Comparison of ENCODE assay signal across 12 mouse cellular contexts in the genomic region with DNA sequence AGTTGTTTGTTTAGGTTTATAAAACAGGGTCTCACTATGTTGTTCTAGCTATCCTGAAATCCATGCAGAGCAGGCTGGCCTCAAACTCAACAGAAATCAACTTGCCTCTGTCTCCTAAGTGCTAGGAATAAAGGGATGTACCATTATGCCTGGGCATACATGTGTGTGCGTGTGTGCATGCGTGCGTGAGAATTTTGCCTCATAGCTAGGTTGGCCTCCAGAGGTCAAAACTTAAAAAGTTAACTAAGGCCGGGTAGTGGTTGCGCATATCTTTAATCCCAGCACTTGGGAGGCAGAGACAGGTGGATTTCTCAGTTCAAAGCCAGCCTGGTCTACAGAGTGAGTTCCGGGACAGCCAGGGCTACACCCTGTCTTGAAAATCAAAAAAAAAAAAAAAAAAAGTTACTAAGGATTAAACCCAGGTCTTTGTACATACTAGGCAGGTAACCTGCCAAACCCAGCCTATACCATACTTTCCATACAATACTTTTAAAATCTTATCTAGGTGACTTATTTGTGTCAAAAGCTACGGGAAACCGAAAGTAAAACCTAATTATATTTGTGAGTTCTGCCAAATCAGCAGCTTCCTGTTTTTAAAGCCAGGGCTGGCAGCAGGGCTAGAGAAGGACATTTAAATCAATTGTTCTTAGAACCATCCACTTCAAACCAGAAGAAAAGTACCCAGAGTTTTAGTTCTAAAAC. TPM values are rescaled to one million over a fixed set of nuclear protein-coding genes. Genes with fewer than 3 reads are reported as not detected.
DNase-seq lines count a peak whose midpoint lies in the region; ATAC-seq and TF ChIP-seq lines count a peak whose summit lies in the region.
"Had no signal": no experiment of that assay in that cellular context is flagged by ENCODE, and none has a peak within 500 bp of the region (broad histone marks: within the 10 kb centered on the region; RNA-seq: fewer than 3 reads in every experiment).

No protein-coding gene starts in this region.

- H3K27me3 ChIP-seq in heart, adult 2 months (ENCODE audit: control insufficient read depth, insufficient read depth, low read length), result no peaks in the 10 kb centered on the region
- H3K27me3 ChIP-seq in heart, embryonic 12.5 days (replicated peaks), result no peaks in the 10 kb centered on the region
- H3K27me3 ChIP-seq in heart, postnatal 0 days (ENCODE audit: control insufficient read depth, insufficient read depth, low read length), result no peaks in the 10 kb centered on the region
- no peaks in the 10 kb centered on the region for H3K27me3 ChIP-seq in lung, embryonic 15.5 days
- no peaks in the 10 kb centered on the region for H3K27me3 ChIP-seq in limb, embryonic 10.5 days (ENCODE audit: low read depth, poor library complexity, severe bottlenecking)
- H3K27me3 ChIP-seq: limb, embryonic 12.5 days; Patski had no signal

- H3K9me3 ChIP-seq in heart, embryonic 12.5 days (replicated peaks), result no peaks in the 10 kb centered on the region
- no peaks in the 10 kb centered on the region for H3K9me3 ChIP-seq in heart, postnatal 0 days (replicated peaks; ENCODE audit: control insufficient read depth, low read length)
- no peaks in the 10 kb centered on the region for H3K9me3 ChIP-seq in lung, embryonic 15.5 days
- H3K9me3 ChIP-seq in limb, embryonic 10.5 days (replicated peaks), result no peaks in the 10 kb centered on the region
- H3K9me3 ChIP-seq: limb, embryonic 12.5 days had no signal

- no peak for ATAC-seq in heart, embryonic 12.5 days (ENCODE audit: insufficient number of reproducible peaks, low FRiP score)
- ATAC-seq in heart, postnatal 0 days (ENCODE audit: insufficient read depth, low read depth), result no peak
- ATAC-seq in lung, embryonic 15.5 days (ENCODE audit: borderline replicate concordance, extremely low read depth, low FRiP score, low TSS enrichment), result no peak
- ATAC-seq: Patski had no signal

- intact Hi-C loops in heart, adult 2 months (cut with DNase I), result no loop called here
- intact Hi-C loops in left cerebral cortex, postnatal 10 days (cut with DNase I), result loop anchor here (10.0 kb wide), 1 partner anchor 444 kb away; a partner anchor contains a TSS

- H3K27ac ChIP-seq in heart, adult 2 months, result peak overlapping the region; percentile 83
- no peak overlapping the region for H3K27ac ChIP-seq in heart, embryonic 12.5 days (ENCODE audit: poor library complexity, severe bottlenecking)
- peak overlapping the region; percentile 35; the same call in 1 of the 2 replicates for H3K27ac ChIP-seq in heart, postnatal 0 days (ENCODE audit: low read depth)
- peak overlapping the region; percentile 34; the same call in 1 of the 2 replicates for H3K27ac ChIP-seq in lung, embryonic 15.5 days
- no peak overlapping the region for H3K27ac ChIP-seq in limb, embryonic 10.5 days
- H3K27ac ChIP-seq: limb, embryonic 12.5 days had no signal

- DNase-seq in heart, adult 2 months, result peak; percentile 34 to 36
- peak; percentile 75 for DNase-seq in CD4-positive, CD25-positive, alpha-beta regulatory T cell, adult 2 months (ENCODE audit: low read depth, low spot score)
- DNase-seq in heart, postnatal 0 days (ENCODE audit: low spot score), result peak; percentile 25
- DNase-seq in left cerebral cortex, postnatal 10 days (ENCODE audit: extremely low spot score in 1 of 2, low spot score in 2 of 2), result no peak
- DNase-seq in limb, embryonic 10.5 days (ENCODE audit: low spot score), result no peak
- DNase-seq in ovary, postnatal 14 days (ENCODE audit: low spot score), result no peak

- no peak for TF ChIP-seq CTCF in heart, adult 2 months (IDR thresholded peaks at IDR 0.05)
- no peak for TF ChIP-seq CTCF in heart, postnatal 0 days (IDR thresholded peaks at IDR 0.05; ENCODE audit: low read depth)

- WGBS in heart, adult 2 months, result 55% methylated on average over 8 of the region's 8 CpGs
- WGBS in heart, embryonic 12.5 days, result 81% methylated on average over 8 of the region's 8 CpGs
- WGBS in heart, postnatal 0 days, result 77% methylated on average over 8 of the region's 8 CpGs
- WGBS in lung, embryonic 15.5 days, result 75% methylated on average over 8 of the region's 8 CpGs
- WGBS in limb, embryonic 10.5 days, result 88% methylated on average over 8 of the region's 8 CpGs

- peaks cover 8% of the 10 kb centered on the region for H3K4me1 ChIP-seq in heart, adult 2 months (ENCODE audit: control insufficient read depth, insufficient read depth, low read length)
- H3K4me1 ChIP-seq in heart, embryonic 12.5 days (replicated peaks), result peaks cover 10% of the 10 kb centered on the region; the same call in 1 of the 2 replicates
- 0 out of 2 replicates have a peak, but pooled peaks cover 4% of the 10 kb centered on the region for H3K4me1 ChIP-seq in heart, postnatal 0 days (ENCODE audit: control insufficient read depth, insufficient read depth)
- peaks cover 27% of the 10 kb centered on the region for H3K4me1 ChIP-seq in lung, embryonic 15.5 days
- peaks cover 16% of the 10 kb centered on the region for H3K4me1 ChIP-seq in limb, embryonic 10.5 days

- no peak for TF ChIP-seq EP300 in heart, adult 2 months (IDR thresholded peaks at IDR 0.05; ENCODE audit: insufficient read depth, low read depth, low read length)
- no peak for TF ChIP-seq EP300 in heart, postnatal 0 days (IDR thresholded peaks at IDR 0.05; ENCODE audit: low read depth)

- H3K4me3 ChIP-seq in heart, adult 2 months, result peak overlapping the region; percentile 31
- H3K4me3 ChIP-seq in heart, embryonic 12.5 days, result no peak overlapping the region
- no peak overlapping the region for H3K4me3 ChIP-seq in heart, postnatal 0 days (ENCODE audit: low read depth, low read length)
- no peak overlapping the region for H3K4me3 ChIP-seq in lung, embryonic 15.5 days
- no peak overlapping the region for H3K4me3 ChIP-seq in limb, embryonic 10.5 days
- H3K4me3 ChIP-seq: limb, embryonic 12.5 days had no signal

- H3K36me3 ChIP-seq in heart, adult 2 months (ENCODE audit: control insufficient read depth, insufficient read depth, low read length), result peaks cover 10% of the 10 kb centered on the region
- peaks cover 10% of the 10 kb centered on the region for H3K36me3 ChIP-seq in heart, embryonic 12.5 days
- H3K36me3 ChIP-seq in heart, postnatal 0 days (replicated peaks; ENCODE audit: control insufficient read depth, insufficient read depth, low read length), result peaks cover 19% of the 10 kb centered on the region
- 0 out of 2 replicates have a peak, but pooled peaks cover 7% of the 10 kb centered on the region for H3K36me3 ChIP-seq in lung, embryonic 15.5 days
- peaks cover 16% of the 10 kb centered on the region for H3K36me3 ChIP-seq in limb, embryonic 10.5 days

- TF ChIP-seq POLR2A in heart, adult 2 months (IDR thresholded peaks at IDR 0.05; ENCODE audit: insufficient read depth, low read depth, low read length), result no peak

- H3K9ac ChIP-seq in heart, adult 2 months (ENCODE audit: low read depth, low read length), result no peak overlapping the region
- H3K9ac ChIP-seq in heart, embryonic 12.5 days, result no peak overlapping the region
- no peak overlapping the region for H3K9ac ChIP-seq in heart, postnatal 0 days (replicated peaks; ENCODE audit: low read depth, low read length)
- no peak overlapping the region for H3K9ac ChIP-seq in lung, embryonic 15.5 days
- H3K9ac ChIP-seq: limb, embryonic 12.5 days had no signal

- no peak overlapping the region for H3K4me2 ChIP-seq in heart, embryonic 12.5 days
- peak overlapping the region; percentile 18; the same call in 1 of the 2 replicates for H3K4me2 ChIP-seq in heart, postnatal 0 days (ENCODE audit: low read depth, low read length)
- no peak overlapping the region for H3K4me2 ChIP-seq in lung, embryonic 15.5 days
- H3K4me2 ChIP-seq: limb, embryonic 12.5 days had no signal

- H3K79me2 ChIP-seq in heart, adult 2 months (replicated peaks; ENCODE audit: control insufficient read depth, insufficient read depth, low read length), result no peaks in the 10 kb centered on the region

RNA-seq across cellular contexts. Expression of a gene that starts 4.1 kb away (rescaled TPM):
- 10 to 100 TPM; 22.7 to 23.8 TPM for total RNA-seq in heart, adult 2 months (2021)
- 19.8 and 22.7 TPM in 2 replicates for polyA plus RNA-seq in heart, adult 2 months (2012; rRNA removed)
- 17.2 and 18.0 TPM in 2 replicates for polyA plus RNA-seq in heart, embryonic 12.5 days (2016; fragmentation: Nextera tagmentation; extraction: Ambion mirVana)
- total RNA-seq in heart, postnatal 0 days (2014; rRNA removed; ENCODE audit: low replicate concordance), result 9.0 and 22.6 TPM in 2 replicates
- polyA plus RNA-seq in heart, postnatal 0 days (2015; fragmentation: Nextera tagmentation; extraction: Ambion mirVana), result 12.1 and 13.0 TPM in 2 replicates
- 33.1 and 34.6 TPM in 2 replicates for polyA plus RNA-seq in lung, embryonic 15.5 days (2015; fragmentation: Nextera tagmentation; extraction: Ambion mirVana)
- 10 to 100 TPM; 16.7 to 17.4 TPM for total RNA-seq in left cerebral cortex, postnatal 10 days (2021)
- polyA plus RNA-seq in limb, embryonic 10.5 days (2016; fragmentation: Nextera tagmentation; extraction: Ambion mirVana), result 24.0 and 27.3 TPM in 2 replicates

RNA-seq across cellular contexts. Expression of a gene that starts 44.1 kb away (rescaled TPM):
- not detected for total RNA-seq in heart, adult 2 months (2021)
- not detected in 2 replicates for polyA plus RNA-seq in heart, adult 2 months (2012; rRNA removed)
- polyA plus RNA-seq in heart, embryonic 12.5 days (2016; fragmentation: Nextera tagmentation; extraction: Ambion mirVana), result not detected in 2 replicates
- not detected in 2 replicates for total RNA-seq in heart, postnatal 0 days (2014; rRNA removed; ENCODE audit: low replicate concordance)
- polyA plus RNA-seq in heart, postnatal 0 days (2015; fragmentation: Nextera tagmentation; extraction: Ambion mirVana), result not detected in 2 replicates
- polyA plus RNA-seq in lung, embryonic 15.5 days (2015; fragmentation: Nextera tagmentation; extraction: Ambion mirVana), result not detected in 2 replicates
- not detected for total RNA-seq in left cerebral cortex, postnatal 10 days (2021)
- polyA plus RNA-seq in limb, embryonic 10.5 days (2016; fragmentation: Nextera tagmentation; extraction: Ambion mirVana), result not detected in 2 replicates
- total RNA-seq: common myeloid progenitor, adult 5-6 weeks had no signal
- polyA plus RNA-seq: gonadal fat pad, adult 2 months; limb, embryonic 12.5 days had no signal

RNA-seq across cellular contexts. Expression of a gene that starts 51.9 kb away (rescaled TPM):
- 10 to 100 TPM; 10.0 to 11.7 TPM for total RNA-seq in heart, adult 2 months (2021)
- 4.8 and 6.6 TPM in 2 replicates for polyA plus RNA-seq in heart, adult 2 months (2012; rRNA removed)
- polyA plus RNA-seq in heart, embryonic 12.5 days (2016; fragmentation: Nextera tagmentation; extraction: Ambion mirVana), result 4.5 and 5.2 TPM in 2 replicates
- total RNA-seq in heart, postnatal 0 days (2014; rRNA removed; ENCODE audit: low replicate concordance), result 21.0 and 48.5 TPM in 2 replicates
- polyA plus RNA-seq in heart, postnatal 0 days (2015; fragmentation: Nextera tagmentation; extraction: Ambion mirVana), result 1.0 and 1.1 TPM in 2 replicates
- 4.1 and 5.1 TPM in 2 replicates for polyA plus RNA-seq in lung, embryonic 15.5 days (2015; fragmentation: Nextera tagmentation; extraction: Ambion mirVana)
- 10 to 100 TPM; 61.2 to 61.4 TPM for total RNA-seq in left cerebral cortex, postnatal 10 days (2021)
- polyA plus RNA-seq in limb, embryonic 10.5 days (2016; fragmentation: Nextera tagmentation; extraction: Ambion mirVana), result 5.3 and 5.7 TPM in 2 replicates

Comparison
In these comparisons a context has a peak if more than half of its experiments do, and no peak if none do; other contexts are left out.
1. H3K27ac ChIP-seq: peak in heart, adult 2 months (single experiment), heart, postnatal 0 days (single experiment) and lung, embryonic 15.5 days (single experiment); none in heart, embryonic 12.5 days (single experiment) and limb, embryonic 10.5 days (single experiment).
2. DNase-seq: peak in heart, adult 2 months (2 of 2), CD4-positive, CD25-positive, alpha-beta regulatory T cell, adult 2 months (single experiment) and heart, postnatal 0 days (single experiment); none in left cerebral cortex, postnatal 10 days (0 of 2), limb, embryonic 10.5 days (single experiment) and ovary, postnatal 14 days (single experiment).